Mouse (Mus musculus): ENCODE data around the gene Vmn1r72.
"Not testable (repeated sequence)": the region's sequence is repeated elsewhere in the genome, so short reads cannot be mapped to it uniquely, and the experiment has no call there.

GRCm38 (mm10) chr7:11680047-11680446 lies at the start of gene Vmn1r72:
- TF ChIP-seq TAL1, GATA1 (IDR thresholded peaks at IDR 0.05; ENCODE audit: low read length): not testable (repeated sequence)

All from erythroblast, embryonic 14.5 days (primary cell).